Mouse (Mus musculus) E14TG2a.4 (cell line): ENCODE results near the gene Noxa1.

Experiments
- CTCF ChIP-seq: conservative IDR thresholded peaks from 2 replicates; pipeline ENCODE4 v1.5.1; 2014; ENCODE audit warnings: low read length
- NANOG ChIP-seq: IDR thresholded peaks from 2 replicates; pipeline ENCODE4 v1.6.1; 2014; ENCODE audit warnings: borderline replicate concordance, low read length, mixed read lengths
- POU5F1 ChIP-seq: IDR thresholded peaks from 2 replicates; pipeline ENCODE4 v1.6.1; 2014; ENCODE audit warnings: low read length, borderline replicate concordance

DNA sequence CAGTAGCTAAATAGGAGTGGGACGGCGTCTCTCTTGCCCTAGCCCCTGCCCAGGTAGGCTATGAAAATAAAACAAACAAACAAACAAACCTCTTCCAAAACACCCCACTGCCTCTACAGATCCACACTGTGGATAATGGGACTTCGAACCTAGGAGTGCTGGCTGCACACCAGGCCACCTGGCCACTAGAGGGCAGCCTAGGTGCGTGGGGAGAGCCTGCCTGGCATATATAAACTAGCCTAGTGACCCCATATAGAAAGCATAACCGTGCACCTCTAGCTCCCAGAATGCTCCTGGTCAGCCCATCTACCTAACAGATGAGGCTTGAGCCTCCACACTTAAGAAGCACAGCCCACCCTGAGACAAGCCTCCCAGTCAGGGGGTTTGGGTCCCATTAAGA is 32.3 kb upstream of the Noxa1 start:
- peak; percentile 88 for TF ChIP-seq CTCF
- TF ChIP-seq NANOG: no peak
- TF ChIP-seq POU5F1: no peak
